Mouse (Mus musculus) mouse embryonic stem cell (cell line): Measurements from ENCODE around the gene 2900011O08Rik.
"Not testable (repeated sequence)": the region's sequence is repeated elsewhere in the genome, so short reads cannot be mapped to it uniquely, and the experiment has no call there.

ENCODE experiments used
- in situ Hi-C, 2 experiments: fragments of 300-500 bp; cut with MboI; formaldehyde crosslinking; loops; 1 replicate in 1 of 2; 3 replicates in 1 of 2; pipeline ENCODE4 v1.14.3; 2019 to 2020; ENCODE audit warnings: low sequenced_read_pairs in 2 of 2, low pct_unique_long_range_greater_than_20kb in 1 of 2, mixed read lengths in 1 of 2; ENCODE audit not compliant: unreplicated experiment in 1 of 2

The 2900011O08Rik gene

GRCm38 (mm10) chr16:14053116-14053515 is 66.7 kb downstream of the 2900011O08Rik start:
- in situ Hi-C loops = no loop called here

GRCm38 (mm10) chr16:14055271-14055670 is 68.9 kb downstream of the 2900011O08Rik start:
- in situ Hi-C loops = no loop called here

GRCm38 (mm10) chr16:14056734-14057133 is 70.3 kb downstream of the 2900011O08Rik start:
- in situ Hi-C loops = no loop called here

GRCm38 (mm10) chr16:14058541-14058940 is 72.1 kb downstream of the 2900011O08Rik start:
- in situ Hi-C loops = no loop called here

GRCm38 (mm10) chr16:14059118-14059854 is 72.9 kb downstream of the 2900011O08Rik start:
- in situ Hi-C loops = no loop called here

- in situ Hi-C loops = no loop called here
These were observed 73.5 kb downstream of the 2900011O08Rik start for GRCm38 (mm10) chr16:14059869-14060268.

GRCm38 (mm10) chr16:14066571-14066970 is 80.2 kb downstream of the 2900011O08Rik start:
- in situ Hi-C loops = not testable (repeated sequence)

- in situ Hi-C loops = not testable (repeated sequence)
These were observed 82.3 kb downstream of the 2900011O08Rik start for GRCm38 (mm10) chr16:14068701-14069100.

- in situ Hi-C loops = no loop called here
These were observed 84.2 kb downstream of the 2900011O08Rik start for GRCm38 (mm10) chr16:14070471-14071169.

GRCm38 (mm10) chr16:14082925-14083324 is 96.5 kb downstream of the 2900011O08Rik start:
- in situ Hi-C loops = no loop called here

GRCm38 (mm10) chr16:14088249-14088648 is 101.8 kb downstream of the 2900011O08Rik start:
- in situ Hi-C loops = no loop called here

- in situ Hi-C loops = no loop called here
These were observed 102.9 kb downstream of the 2900011O08Rik start for GRCm38 (mm10) chr16:14089296-14089695.

- in situ Hi-C loops = no loop called here
These were observed 105.4 kb downstream of the 2900011O08Rik start for GRCm38 (mm10) chr16:14091771-14092170.

- in situ Hi-C loops = no loop called here
These were observed 119.5 kb downstream of the 2900011O08Rik start for GRCm38 (mm10) chr16:14105891-14106290.

GRCm38 (mm10) chr16:14109651-14110230 is 123.3 kb downstream of the 2900011O08Rik start:
- in situ Hi-C loops = no loop called here

- in situ Hi-C loops = no loop called here
These were observed 124.5 kb downstream of the 2900011O08Rik start for GRCm38 (mm10) chr16:14110922-14111321.

GRCm38 (mm10) chr16:14112133-14112532 is 125.7 kb downstream of the 2900011O08Rik start:
- in situ Hi-C loops = no loop called here

- in situ Hi-C loops = no loop called here
These were observed 126.3 kb downstream of the 2900011O08Rik start for GRCm38 (mm10) chr16:14112742-14113141.

- in situ Hi-C loops = no loop called here
These were observed 130.9 kb downstream of the 2900011O08Rik start for GRCm38 (mm10) chr16:14117299-14117698.
